Mouse (Mus musculus) midbrain, embryonic 14.5 days (tissue): ENCODE measurements around the gene Slamf8. TPM values are rescaled to one million over a fixed set of nuclear protein-coding genes. Genes with fewer than 3 reads are reported as not detected.

Experiments used
- ATAC-seq: fragments of 200-750 bp; cut with Nextera tagmentation; 2 replicates; pipeline ENCODE4 v1.8.0; 2017; ENCODE audit warnings: moderate number of reproducible peaks, moderate library complexity; ENCODE audit not compliant: low FRiP score, low TSS enrichment
- DNase-seq: peaks from one replicate; pipeline ENCODE4 v3.0.0-alpha.2; 2015
- H3K27ac ChIP-seq: fragments of 300-500 bp; sonication (generic); replicated peaks from 2 replicates; pipeline ENCODE4 v1.5.1; 2014; ENCODE audit warnings: mild to moderate bottlenecking, low read depth, low read length, moderate library complexity
- H3K27me3 ChIP-seq: fragments of 300-500 bp; sonication (generic); 2 replicates; pipeline ENCODE4 v1.6.1; 2014; ENCODE audit warnings: low read length, control low read depth, mixed read lengths; ENCODE audit not compliant: control insufficient read depth, insufficient read depth
- H3K36me3 ChIP-seq: fragments of 300-500 bp; sonication (generic); 2 replicates; pipeline ENCODE4 v1.6.1; 2014; ENCODE audit warnings: low read length, control low read depth; ENCODE audit not compliant: control insufficient read depth, insufficient read depth
- H3K4me1 ChIP-seq: fragments of 300-500 bp; sonication (generic); 2 replicates; pipeline ENCODE4 v1.6.1; 2014; ENCODE audit warnings: mild to moderate bottlenecking, antibody characterized with exemption, low read length, control low read depth; ENCODE audit not compliant: control insufficient read depth, insufficient read depth
- H3K4me2 ChIP-seq: fragments of 300-500 bp; sonication (generic); 2 replicates; pipeline ENCODE4 v1.6.1; 2014; ENCODE audit warnings: mild to moderate bottlenecking, low read length, moderate library complexity
- H3K4me3 ChIP-seq: fragments of 300-500 bp; sonication (generic); replicated peaks from 2 replicates; pipeline ENCODE4 v1.5.1; 2014; ENCODE audit warnings: low read depth, low read length
- H3K9ac ChIP-seq: fragments of 300-500 bp; sonication (generic); replicated peaks from 2 replicates; pipeline ENCODE4 v1.6.1; 2014; ENCODE audit warnings: mild to moderate bottlenecking, low read length, moderate library complexity
- H3K9me3 ChIP-seq: fragments of 300-500 bp; sonication (generic); 2 replicates; pipeline ENCODE4 v1.6.1; 2016; ENCODE audit warnings: low read length, control low read depth, mixed read lengths; ENCODE audit not compliant: control insufficient read depth
- WGBS: fragments of 180-500 bp; shearing (Covaris S2); extraction: QIAGEN DNeasy Blood & Tissue Kit; methylation state at CpG from one replicate; pipeline ENCODE4 v1.1.7; 2014; 5-methylcytosine and 5-hydroxymethylcytosine counted together
- polyA plus RNA-seq: library from polyadenylated mRNA; unstranded; fragments of >200 nt; fragmentation: Nextera tagmentation; extraction: Ambion mirVana; gene quantifications from 2 replicates; pipeline ENCODE4 v1.2.1, GENCODE M21; 2014

The Slamf8 gene
- 0.42 TPM in 1 of 2 replicates, not detected in the other for polyA plus RNA-seq

DNA sequence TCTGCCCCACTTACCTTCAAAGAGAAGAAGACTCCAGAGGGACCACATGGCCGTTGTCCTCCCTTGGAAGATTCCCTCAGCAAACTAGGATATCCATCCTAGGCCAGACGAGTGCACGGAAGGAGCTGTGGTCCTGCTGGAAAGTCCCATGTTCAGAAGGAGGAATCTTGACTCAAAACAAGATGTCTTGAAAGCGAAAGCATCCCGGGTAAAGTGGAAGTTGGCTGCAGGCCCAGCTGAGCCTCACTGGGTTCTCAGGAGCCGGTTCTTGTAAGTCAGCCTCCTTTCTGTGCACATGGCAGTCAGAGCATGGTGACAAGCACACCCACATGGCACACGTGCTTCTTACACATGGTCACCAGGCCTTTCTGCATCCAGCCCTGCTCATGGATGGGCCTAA is at the start of gene Slamf8:
Gene Slamf8, minus strand, starts transcription at position 184 of the 400 bp plus-strand sequence.
- Histone ChIP-seq H3K9ac (no peak within 1 kb of the TSS), H3K9me3 (no peaks in the 10 kb centered on the region), H3K4me1 (peaks cover 12% of the 10 kb centered on the region), H3K4me3 (no peak within 1 kb of the TSS), H3K4me2 (no peak within 1 kb of the TSS), H3K27me3 (no peaks in the 10 kb centered on the region), H3K27ac (no peak within 1 kb of the TSS), H3K36me3 (no peaks in the 10 kb centered on the region)
- WGBS: 86% methylated on average over 7 of the region's 7 CpGs
- no peak for DNase-seq
- no peak for ATAC-seq

DNA sequence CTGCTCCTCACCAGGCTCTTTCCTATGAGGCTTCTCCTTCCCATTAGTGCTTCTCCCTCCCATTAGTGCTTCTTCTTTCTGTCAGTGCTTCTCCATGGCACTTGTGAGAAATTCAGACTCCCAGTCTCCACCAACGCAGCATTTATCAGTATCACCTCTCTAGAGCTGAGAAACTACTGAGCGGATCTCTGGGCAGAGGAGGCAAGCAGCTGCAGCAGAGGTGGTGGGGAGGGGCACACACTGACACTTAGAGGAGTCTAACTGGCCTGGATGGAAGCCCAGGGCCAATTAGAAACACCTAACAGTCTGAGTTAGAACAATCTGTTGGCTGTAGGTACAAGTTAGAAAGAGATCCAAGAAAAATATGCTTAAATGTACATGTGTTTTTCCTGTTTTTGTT is 48.4 kb upstream of the Slamf8 start:
- Histone ChIP-seq H3K4me1 (no peaks in the 10 kb centered on the region), H3K36me3 (no peaks in the 10 kb centered on the region), H3K4me2 (no peak overlapping the region), H3K9me3 (no peaks in the 10 kb centered on the region), H3K27me3 (no peaks in the 10 kb centered on the region), H3K27ac (no peak overlapping the region), H3K9ac (no peak overlapping the region), H3K4me3 (no peak overlapping the region)
- WGBS: 77% methylated on average over 2 of the region's 2 CpGs
- DNase-seq (no peak), ATAC-seq (no peak)

DNA sequence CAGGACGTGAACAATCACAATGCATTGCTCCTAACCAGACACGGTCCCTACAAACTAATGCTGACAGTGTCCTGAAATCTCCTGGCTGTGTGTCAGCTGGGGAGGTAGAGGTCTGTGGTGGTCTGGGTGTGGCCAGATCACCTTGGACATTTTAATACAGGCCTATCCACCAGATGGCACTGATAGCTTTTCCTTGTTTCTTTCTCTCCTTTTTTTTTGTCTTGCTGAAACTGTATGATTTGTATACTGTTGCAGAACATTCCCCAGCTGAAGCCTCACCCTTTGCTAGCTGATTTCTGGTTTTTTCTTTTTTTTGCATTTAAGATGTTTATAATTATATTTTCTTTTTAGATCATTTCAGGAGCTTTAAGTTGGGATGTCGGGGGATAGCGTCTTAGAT is 47.4 kb upstream of the Slamf8 start:
- H3K27ac ChIP-seq: no peak overlapping the region
- no peak overlapping the region for H3K4me2 ChIP-seq
- H3K9me3 ChIP-seq: no peaks in the 10 kb centered on the region
- peak; percentile 46 for DNase-seq
- H3K4me1 ChIP-seq: no peaks in the 10 kb centered on the region
- no peaks in the 10 kb centered on the region for H3K36me3 ChIP-seq
- WGBS: 76% methylated on average over 4 of the region's 4 CpGs
- no peak overlapping the region for H3K4me3 ChIP-seq
- H3K9ac ChIP-seq: no peak overlapping the region
- no peak for ATAC-seq
- H3K27me3 ChIP-seq: no peaks in the 10 kb centered on the region

DNA sequence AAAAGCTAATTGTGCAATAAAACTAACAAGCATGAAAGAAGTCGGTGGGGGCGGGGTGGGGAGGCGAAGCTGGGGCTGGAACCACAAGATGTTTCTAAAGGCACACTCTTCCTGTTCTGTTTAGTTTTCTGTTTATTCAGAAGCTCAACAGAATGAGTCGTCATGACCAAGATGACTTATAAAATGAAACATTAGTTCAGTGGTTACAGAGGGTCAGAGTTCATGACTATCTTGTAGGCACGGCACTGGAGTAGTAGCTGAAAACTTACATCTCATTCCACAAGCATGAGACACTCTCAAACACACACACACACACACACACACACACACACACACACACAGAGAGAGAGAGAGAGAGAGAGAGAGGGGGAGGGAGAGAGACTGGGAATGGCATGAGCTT is 45.9 kb upstream of the Slamf8 start:
- H3K4me3 ChIP-seq: no peak overlapping the region
- no peak overlapping the region for H3K27ac ChIP-seq
- H3K36me3 ChIP-seq: no peaks in the 10 kb centered on the region
- no peaks in the 10 kb centered on the region for H3K9me3 ChIP-seq
- no peaks in the 10 kb centered on the region for H3K27me3 ChIP-seq
- no peak overlapping the region for H3K4me2 ChIP-seq
- no peak for ATAC-seq
- WGBS: 93% methylated on average over 5 of the region's 5 CpGs
- H3K9ac ChIP-seq: no peak overlapping the region
- no peaks in the 10 kb centered on the region for H3K4me1 ChIP-seq
- no peak for DNase-seq

DNA sequence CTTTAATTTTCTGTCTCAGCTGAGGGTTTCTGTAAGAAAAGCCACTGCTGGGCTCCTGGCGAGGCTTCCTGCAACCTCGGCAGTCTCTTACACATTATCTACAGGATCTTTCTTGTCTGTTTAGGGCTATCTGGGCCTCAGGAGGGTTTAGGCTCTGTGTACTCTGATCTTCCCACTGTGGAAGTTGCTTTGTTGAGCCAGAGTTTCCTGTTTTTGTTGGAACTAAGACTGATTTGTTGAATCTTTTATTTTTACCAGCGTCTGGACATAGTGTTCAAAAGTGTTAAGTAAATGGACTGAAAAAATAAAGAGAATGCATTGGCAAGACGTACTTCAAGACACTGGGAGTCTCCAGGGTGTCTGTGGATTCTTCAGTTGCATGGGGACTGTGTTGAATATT is 44.9 kb upstream of the Slamf8 start:
- Histone ChIP-seq H3K9me3 (no peaks in the 10 kb centered on the region), H3K4me2 (no peak overlapping the region), H3K4me1 (no peaks in the 10 kb centered on the region), H3K36me3 (no peaks in the 10 kb centered on the region), H3K27ac (no peak overlapping the region), H3K4me3 (no peak overlapping the region), H3K27me3 (no peaks in the 10 kb centered on the region), H3K9ac (no peak overlapping the region)
- DNase-seq: no peak
- 78% methylated on average over 4 of the region's 4 CpGs for WGBS
- ATAC-seq: no peak

DNA sequence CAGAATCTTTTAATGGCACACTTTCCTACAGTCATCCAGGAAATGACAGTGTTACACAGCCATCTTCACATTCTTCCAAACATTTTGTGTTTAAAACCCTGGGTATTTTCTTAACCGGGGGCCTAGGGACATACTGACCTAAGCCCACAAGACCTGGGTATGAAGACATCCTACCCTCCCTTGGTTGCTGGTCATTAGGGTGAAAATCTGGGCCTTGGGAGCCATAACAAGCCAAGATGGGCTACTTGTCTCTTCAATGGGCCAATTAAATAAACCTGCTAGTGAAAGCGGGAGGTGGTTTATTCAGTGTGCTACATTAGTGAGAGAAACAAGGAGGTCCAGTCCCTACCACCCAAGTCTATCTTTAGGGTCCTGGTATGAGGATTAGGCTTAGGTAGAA is 43.8 kb upstream of the Slamf8 start:
- no peak for DNase-seq
- Histone ChIP-seq H3K4me3 (no peak overlapping the region), H3K9me3 (no peaks in the 10 kb centered on the region), H3K4me1 (no peaks in the 10 kb centered on the region), H3K27me3 (no peaks in the 10 kb centered on the region), H3K4me2 (no peak overlapping the region), H3K27ac (no peak overlapping the region), H3K9ac (no peak overlapping the region), H3K36me3 (no peaks in the 10 kb centered on the region)
- WGBS: 92% methylated on average over 2 of the region's 2 CpGs
- no peak for ATAC-seq

DNA sequence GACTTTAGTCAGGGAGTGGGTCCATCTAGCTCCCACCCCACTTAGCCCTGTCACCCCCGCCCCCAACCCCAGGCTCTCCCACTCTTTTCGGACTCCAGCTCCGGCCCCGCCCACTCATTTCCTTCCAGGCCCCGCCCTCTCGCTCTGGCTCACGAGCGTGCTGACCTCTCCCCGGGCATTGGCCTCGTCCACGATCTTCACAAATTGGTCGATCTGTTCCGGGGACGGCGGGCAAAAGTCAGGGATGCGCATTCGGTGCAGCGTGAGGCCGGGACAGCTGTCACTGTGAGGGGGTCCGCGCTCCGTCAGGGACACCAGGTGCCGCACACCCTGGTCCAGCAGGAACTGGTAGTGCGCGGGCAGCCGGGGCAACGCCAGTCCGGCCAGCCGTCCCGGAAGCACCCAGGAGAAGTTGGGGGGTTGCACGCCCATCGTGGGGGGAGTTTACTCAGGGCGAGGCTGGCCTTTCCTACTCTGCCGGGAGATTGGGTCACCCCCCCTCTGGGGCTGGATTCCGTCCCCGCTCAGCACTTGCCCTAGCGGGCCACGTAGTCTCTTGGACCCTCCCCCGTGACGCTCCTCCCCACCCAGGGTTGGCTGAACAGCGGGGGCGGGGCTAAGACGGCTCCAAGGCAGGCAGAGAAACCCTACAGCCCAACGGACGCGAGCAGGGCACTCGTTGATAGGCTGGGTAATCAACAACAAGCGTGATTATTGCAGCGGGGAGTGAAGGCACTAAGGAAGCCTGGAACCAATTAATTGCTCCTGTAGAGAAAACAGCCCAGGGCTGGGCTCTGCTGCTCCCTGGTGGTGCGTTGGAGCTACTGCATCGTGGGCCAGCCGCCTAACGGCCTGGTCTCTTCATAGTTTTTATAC is 42.3 kb upstream of the Slamf8 start, which contains the start of gene Dusp23:
Gene Dusp23, minus strand, starts transcription at position 512 of the 876 bp plus-strand sequence.
- peak within 1 kb of the TSS; percentile 68 for H3K27ac ChIP-seq
- no peaks in the 10 kb centered on the region for H3K9me3 ChIP-seq
- peak within 1 kb of the TSS; percentile 75 for H3K4me2 ChIP-seq
- peak within 1 kb of the TSS; percentile 62 for H3K9ac ChIP-seq
- no peaks in the 10 kb centered on the region for H3K36me3 ChIP-seq
- no peaks in the 10 kb centered on the region for H3K4me1 ChIP-seq
- H3K27me3 ChIP-seq: no peaks in the 10 kb centered on the region
- ATAC-seq (peak; percentile 97), DNase-seq (peak; percentile 95)
- under 1% methylated on average over 53 of the region's 53 CpGs for WGBS
- peak within 1 kb of the TSS; percentile 72 for H3K4me3 ChIP-seq

DNA sequence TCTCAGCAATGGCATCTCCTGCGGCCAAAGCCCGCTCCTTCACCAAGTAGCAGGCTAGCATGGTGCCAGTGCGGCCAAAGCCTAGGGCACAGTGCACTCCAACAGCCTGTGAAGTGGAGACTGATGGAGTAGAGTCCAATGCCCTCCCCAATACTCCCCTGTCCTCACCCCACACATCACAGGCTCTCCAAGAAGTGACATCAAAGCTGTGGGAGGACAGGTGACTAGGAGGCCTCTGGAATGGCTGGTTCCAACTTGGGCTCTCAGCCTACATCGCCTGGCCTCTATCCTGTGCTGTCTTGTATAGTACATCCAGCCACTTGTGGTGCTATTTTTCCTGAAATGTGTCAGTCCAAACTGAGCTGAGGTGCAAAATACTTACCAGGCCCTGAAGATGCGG is 41.4 kb upstream of the Slamf8 start:
- Histone ChIP-seq H3K4me1 (no peaks in the 10 kb centered on the region), H3K9me3 (no peaks in the 10 kb centered on the region), H3K4me3 (no peak overlapping the region), H3K27ac (no peak overlapping the region), H3K36me3 (no peaks in the 10 kb centered on the region), H3K9ac (no peak overlapping the region), H3K4me2 (peak overlapping the region; percentile 75; the same call in 1 of the 2 replicates), H3K27me3 (no peaks in the 10 kb centered on the region)
- no peak for ATAC-seq
- DNase-seq: no peak
- 86% methylated on average over 5 of the region's 5 CpGs for WGBS

DNA sequence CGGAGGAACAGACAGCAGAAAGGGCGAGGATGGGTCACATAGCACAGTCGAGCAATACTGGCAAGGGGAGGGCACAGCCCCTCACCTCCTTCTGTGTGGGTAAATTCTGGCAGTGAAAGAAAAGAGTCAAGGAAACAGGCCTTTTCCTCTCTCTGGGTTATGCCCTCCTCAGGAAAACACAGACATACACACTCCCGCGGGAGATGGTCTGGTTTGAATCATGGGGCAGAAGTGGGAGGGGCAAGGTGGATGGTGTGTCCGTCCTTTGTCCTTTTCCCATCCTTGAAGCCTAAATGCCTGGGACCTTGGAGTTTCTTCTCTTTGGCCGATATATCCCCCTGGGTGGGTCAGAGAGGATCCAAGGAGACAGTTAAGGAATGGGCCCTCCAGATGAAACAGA is 39.5 kb upstream of the Slamf8 start:
- ATAC-seq (no peak), DNase-seq (no peak)
- Histone ChIP-seq H3K27ac (no peak overlapping the region), H3K27me3 (no peaks in the 10 kb centered on the region), H3K9ac (no peak overlapping the region), H3K9me3 (no peaks in the 10 kb centered on the region), H3K4me1 (no peaks in the 10 kb centered on the region), H3K36me3 (no peaks in the 10 kb centered on the region), H3K4me3 (no peak overlapping the region), H3K4me2 (no peak overlapping the region)
- WGBS: 79% methylated on average over 7 of the region's 7 CpGs
